Mouse (Mus musculus) heart, embryonic 14.5 days (tissue): ENCODE data around the gene Smpd3. TPM values are rescaled to one million over a fixed set of nuclear protein-coding genes. Genes with fewer than 3 reads are reported as not detected.

Source experiments
- polyA plus RNA-seq: library from polyadenylated mRNA; unstranded; fragments of >200 nt; fragmentation: Nextera tagmentation; extraction: Ambion mirVana; gene quantifications from 2 replicates; pipeline ENCODE4 v1.2.1, GENCODE M21; 2014

Gene Smpd3
- polyA plus RNA-seq, 1 experiment from 2014 or later: 1.9 TPM

Other genes starting within 250 kb of the Smpd3 start
- gene Esrp2, start 201.0 kb downstream of the Smpd3 start, polyA plus RNA-seq: 0.34 and 0.55 TPM in 2 replicates
- 2.4 and 2.5 TPM in 2 replicates for gene Pla2g15, start 187.6 kb downstream of the Smpd3 start, polyA plus RNA-seq
- gene Slc7a6, start 169.1 kb downstream of the Smpd3 start, polyA plus RNA-seq: 40.4 TPM in 2 replicates
- 18.7 and 20.9 TPM in 2 replicates for gene Slc7a6os, start 127.1 kb downstream of the Smpd3 start, polyA plus RNA-seq
- 33.7 and 33.9 TPM in 2 replicates for gene Prmt7, start 127.1 kb downstream of the Smpd3 start, polyA plus RNA-seq
- gene Zfp90, start 77.3 kb upstream of the Smpd3 start, polyA plus RNA-seq: 14.3 and 14.4 TPM in 2 replicates
- gene 6030452D12Rik, start 162.5 kb upstream of the Smpd3 start, polyA plus RNA-seq: not detected in 2 replicates
- gene Cdh3, start 172.9 kb upstream of the Smpd3 start, polyA plus RNA-seq: 9.2 and 15.0 TPM in 2 replicates
- gene Gm10073, start 235.5 kb upstream of the Smpd3 start, polyA plus RNA-seq: 7.3 and 9.3 TPM in 2 replicates